Mouse (Mus musculus): ENCODE results near the gene Hscb. TPM values are rescaled to one million over a fixed set of nuclear protein-coding genes. Genes with fewer than 3 reads are reported as not detected.

The Hscb gene
- polyA plus RNA-seq, 1 experiment from 2014 or later: 10.7 TPM

Other genes with a start within 250 kb of the Hscb start
- 41.6 and 41.8 TPM in 2 replicates for gene Noc4l, start 186.4 kb downstream of the Hscb start, polyA plus RNA-seq (2015; fragmentation: Nextera tagmentation; extraction: Ambion mirVana)
- gene Ddx51, start 186.3 kb downstream of the Hscb start, polyA plus RNA-seq (2015; fragmentation: Nextera tagmentation; extraction: Ambion mirVana): 14.8 and 16.5 TPM in 2 replicates
- 53.4 and 54.8 TPM in 2 replicates for gene Ep400, start 69.1 kb downstream of the Hscb start, polyA plus RNA-seq (2015; fragmentation: Nextera tagmentation; extraction: Ambion mirVana)
- 22.3 and 22.5 TPM in 2 replicates for gene Pus1, start 59.1 kb downstream of the Hscb start, polyA plus RNA-seq (2015; fragmentation: Nextera tagmentation; extraction: Ambion mirVana)
- 30.3 and 33.0 TPM in 2 replicates for gene Ulk1, start 29.7 kb downstream of the Hscb start, polyA plus RNA-seq (2015; fragmentation: Nextera tagmentation; extraction: Ambion mirVana)
- gene Chek2, start 202 bp upstream of the Hscb start, polyA plus RNA-seq (2015; fragmentation: Nextera tagmentation; extraction: Ambion mirVana): 6.5 and 8.0 TPM in 2 replicates
- gene Ttc28, start 40.0 kb upstream of the Hscb start, polyA plus RNA-seq (2015; fragmentation: Nextera tagmentation; extraction: Ambion mirVana): 20.2 and 22.0 TPM in 2 replicates

All from hindbrain, embryonic 13.5 days (tissue).